Comparison of ENCODE assay signal across 12 mouse cellular contexts in the genomic region with DNA sequence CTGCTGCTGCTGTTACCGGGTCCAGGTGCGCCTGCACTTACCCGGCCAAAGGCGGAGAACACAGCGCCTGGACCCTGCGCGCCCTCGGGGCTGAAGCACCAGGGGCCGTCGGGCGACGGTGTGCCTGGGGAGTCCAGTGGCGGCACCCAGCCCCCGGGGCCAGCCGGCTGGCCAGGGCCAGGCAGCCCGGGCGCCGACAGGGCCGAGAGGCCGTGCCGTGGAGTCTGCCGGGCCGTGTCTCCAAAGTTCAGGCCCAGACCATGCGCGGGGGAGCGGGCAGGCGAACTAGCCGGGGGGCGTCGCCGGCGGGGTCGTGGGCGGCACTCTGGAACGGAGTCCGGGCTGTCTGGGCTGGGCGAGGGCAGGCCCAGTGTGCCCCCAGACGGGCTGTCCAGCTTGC. TPM values are rescaled to one million over a fixed set of nuclear protein-coding genes. Genes with fewer than 3 reads are reported as not detected.
DNase-seq lines count a peak whose midpoint lies in the region; ATAC-seq and TF ChIP-seq lines count a peak whose summit lies in the region.
"Had no signal": no experiment of that assay in that cellular context is flagged by ENCODE, and none has a peak within 500 bp of the region (broad histone marks: within the 10 kb centered on the region; RNA-seq: fewer than 3 reads in every experiment).

No protein-coding gene starts in this region.

- H3K4me3 ChIP-seq in heart, embryonic 10.5 days = peak overlapping the region; percentile 48
- peak overlapping the region; percentile 69 for H3K4me3 ChIP-seq in testis, adult 2 months (ENCODE audit: control insufficient read depth, low read depth, low read length)
- H3K4me3 ChIP-seq in liver, embryonic 12.5 days = peak overlapping the region; percentile 14; the same call in 1 of the 2 replicates
- no peak overlapping the region for H3K4me3 ChIP-seq in thymus, adult 2 months (ENCODE audit: control insufficient read depth, insufficient read depth, low read length)

- H3K4me1 ChIP-seq in heart, embryonic 10.5 days = peaks cover 27% of the 10 kb centered on the region
- peaks cover 5% of the 10 kb centered on the region; the same call in 1 of the 2 replicates for H3K4me1 ChIP-seq in testis, adult 2 months (ENCODE audit: control insufficient read depth, insufficient read depth, low read length)
- peaks cover 41% of the 10 kb centered on the region for H3K4me1 ChIP-seq in liver, embryonic 12.5 days
- H3K4me1 ChIP-seq in thymus, adult 2 months (replicated peaks; ENCODE audit: control insufficient read depth, insufficient read depth, low read length) = no peaks in the 10 kb centered on the region

- peaks cover 37% of the 10 kb centered on the region for H3K36me3 ChIP-seq in heart, embryonic 10.5 days
- no peaks in the 10 kb centered on the region for H3K36me3 ChIP-seq in testis, adult 2 months (ENCODE audit: control insufficient read depth, insufficient read depth, low read length)
- H3K36me3 ChIP-seq in liver, embryonic 12.5 days = peaks cover 53% of the 10 kb centered on the region
- no peaks in the 10 kb centered on the region for H3K36me3 ChIP-seq in thymus, adult 2 months (ENCODE audit: control insufficient read depth, insufficient read depth, low read length)

- DNase-seq in heart, embryonic 10.5 days (ENCODE audit: low spot score) = no peak
- no peak for DNase-seq in heart, postnatal 4 days
- DNase-seq in testis, postnatal 10 days (ENCODE audit: low spot score) = no peak
- DNase-seq in right cerebral cortex, postnatal 36 days (ENCODE audit: low spot score in 2 of 2) = no peak
- DNase-seq in thymus, adult 2 months = no peak
- DNase-seq in right cerebral cortex, adult 2 months (ENCODE audit: low spot score in 2 of 2) = no peak
- DNase-seq: gastrocnemius, postnatal 25 days; lung, postnatal 10 days had no signal

- TF ChIP-seq CTCF in testis, adult 2 months (IDR thresholded peaks at IDR 0.05; ENCODE audit: control insufficient read depth, insufficient read depth, insufficient replicate concordance, low read depth, low read length) = no peak
- TF ChIP-seq CTCF in thymus, adult 2 months (IDR thresholded peaks at IDR 0.05; ENCODE audit: borderline replicate concordance, control insufficient read depth, extremely low read depth, insufficient read depth, low read length, poor library complexity) = no peak

- 7% methylated on average over 37 of the region's 38 CpGs for WGBS in heart, embryonic 10.5 days
- WGBS in liver, embryonic 12.5 days (ENCODE audit: insufficient replicate concordance) = 4% methylated on average over 36 of the region's 38 CpGs
- WGBS in thymus, adult 2 months = 22% methylated on average over 38 of the region's 38 CpGs

- no peak for TF ChIP-seq POLR2A in testis, adult 2 months (IDR thresholded peaks at IDR 0.05; ENCODE audit: control insufficient read depth, low read depth, low read length)
- no peak for TF ChIP-seq POLR2A in thymus, adult 2 months (IDR thresholded peaks at IDR 0.05; ENCODE audit: control insufficient read depth, extremely low read depth, insufficient read depth, low read length, poor library complexity)

- 0 out of 2 replicates have a peak overlapping the region, but pooled peaks have one; percentile 13 for H3K27ac ChIP-seq in heart, embryonic 10.5 days
- no peak overlapping the region for H3K27ac ChIP-seq in testis, adult 2 months (ENCODE audit: control insufficient read depth, insufficient read depth, low read depth, low read length)
- H3K27ac ChIP-seq in liver, embryonic 12.5 days = no peak overlapping the region
- no peak overlapping the region for H3K27ac ChIP-seq in thymus, adult 2 months (ENCODE audit: control insufficient read depth, insufficient read depth, low read length)

- no peak for ATAC-seq in liver, embryonic 12.5 days

- H3K9ac ChIP-seq in liver, embryonic 12.5 days = peak overlapping the region; percentile 33; the same call in 1 of the 2 replicates

- H3K4me2 ChIP-seq in liver, embryonic 12.5 days = peak overlapping the region; percentile 51

- no peaks in the 10 kb centered on the region for H3K9me3 ChIP-seq in heart, embryonic 10.5 days
- H3K9me3 ChIP-seq in liver, embryonic 12.5 days (replicated peaks) = no peaks in the 10 kb centered on the region

- peaks cover 88% of the 10 kb centered on the region for H3K27me3 ChIP-seq in heart, embryonic 10.5 days (ENCODE audit: insufficient read depth, poor library complexity, severe bottlenecking)
- H3K27me3 ChIP-seq in testis, adult 2 months (ENCODE audit: control insufficient read depth, insufficient read depth, low read length) = no peaks in the 10 kb centered on the region
- peaks cover 86% of the 10 kb centered on the region for H3K27me3 ChIP-seq in liver, embryonic 12.5 days (replicated peaks)
- peaks cover 7% of the 10 kb centered on the region; the same call in 1 of the 2 replicates for H3K27me3 ChIP-seq in thymus, adult 2 months (ENCODE audit: control insufficient read depth, insufficient read depth, low read length)

RNA-seq across cellular contexts. Expression of gene Dusp8, which starts 13.5 kb away (rescaled TPM):
- 5.3 and 9.0 TPM in 2 replicates for polyA plus RNA-seq in heart, embryonic 10.5 days (2016; fragmentation: Nextera tagmentation; extraction: Ambion mirVana)
- 10 to 100 TPM; 37.7 to 43.0 TPM for total RNA-seq in heart, postnatal 4 days (2021)
- 0.48 and 0.94 TPM in 2 replicates for polyA plus RNA-seq in testis, adult 2 months (2012; rRNA removed)
- polyA plus RNA-seq in liver, embryonic 12.5 days (2016; fragmentation: Nextera tagmentation; extraction: Ambion mirVana) = 7.4 and 7.5 TPM in 2 replicates
- polyA plus RNA-seq in thymus, adult 2 months (2012; rRNA removed) = 0.98 and 4.0 TPM in 2 replicates

RNA-seq across cellular contexts. Expression of gene Mob2, which starts 21.3 kb away (rescaled TPM):
- 52.4 and 54.9 TPM in 2 replicates for polyA plus RNA-seq in heart, embryonic 10.5 days (2016; fragmentation: Nextera tagmentation; extraction: Ambion mirVana)
- 10 to 100 TPM; 33.4 to 33.6 TPM for total RNA-seq in heart, postnatal 4 days (2021)
- polyA plus RNA-seq in testis, adult 2 months (2012; rRNA removed) = 19.4 and 21.3 TPM in 2 replicates
- 62.9 and 64.6 TPM in 2 replicates for polyA plus RNA-seq in liver, embryonic 12.5 days (2016; fragmentation: Nextera tagmentation; extraction: Ambion mirVana)
- polyA plus RNA-seq in thymus, adult 2 months (2012; rRNA removed) = 62.6 and 73.5 TPM in 2 replicates

RNA-seq across cellular contexts. Expression of gene Gm45618, which starts 38.4 kb away (rescaled TPM):
- not detected in 2 replicates for polyA plus RNA-seq in heart, embryonic 10.5 days (2016; fragmentation: Nextera tagmentation; extraction: Ambion mirVana)
- total RNA-seq in heart, postnatal 4 days (2021) = not detected
- not detected in 2 replicates for polyA plus RNA-seq in testis, adult 2 months (2012; rRNA removed)
- polyA plus RNA-seq in liver, embryonic 12.5 days (2016; fragmentation: Nextera tagmentation; extraction: Ambion mirVana) = not detected in 2 replicates
- not detected in 2 replicates for polyA plus RNA-seq in thymus, adult 2 months (2012; rRNA removed)
- total RNA-seq: CH12.LX; gastrocnemius, postnatal 25 days had no signal
- polyA plus RNA-seq: large intestine, adult 2 months had no signal

RNA-seq across cellular contexts. Expression of gene Gm39115, which starts 53.7 kb away (rescaled TPM):
- polyA plus RNA-seq in heart, embryonic 10.5 days (2016; fragmentation: Nextera tagmentation; extraction: Ambion mirVana) = not detected in 2 replicates
- total RNA-seq in heart, postnatal 4 days (2021) = not detected
- not detected in 2 replicates for polyA plus RNA-seq in testis, adult 2 months (2012; rRNA removed)
- polyA plus RNA-seq in liver, embryonic 12.5 days (2016; fragmentation: Nextera tagmentation; extraction: Ambion mirVana) = not detected in 2 replicates
- not detected in 2 replicates for polyA plus RNA-seq in thymus, adult 2 months (2012; rRNA removed)
- total RNA-seq: CH12.LX; gastrocnemius, postnatal 25 days had no signal
- polyA plus RNA-seq: large intestine, adult 2 months had no signal
